Mouse (Mus musculus) forebrain, embryonic 15.5 days (tissue): ENCODE results near the gene Gm11444. TPM values are rescaled to one million over a fixed set of nuclear protein-coding genes. Genes with fewer than 3 reads are reported as not detected.

ENCODE experiments used
- ATAC-seq: fragments of 200-750 bp; cut with Nextera tagmentation; replicated peaks from 2 replicates; pipeline ENCODE4 v1.8.0; 2017; ENCODE audit warnings: mild to moderate bottlenecking, moderate TSS enrichment, moderate library complexity
- H3K27ac ChIP-seq: fragments of 300-500 bp; sonication (generic); replicated peaks from 2 replicates; pipeline ENCODE4 v1.5.1; 2015; ENCODE audit warnings: mild to moderate bottlenecking, inconsistent platforms
- H3K27me3 ChIP-seq: fragments of 300-500 bp; sonication (generic); 2 replicates; pipeline ENCODE4 v1.6.1; 2015; ENCODE audit warnings: inconsistent platforms
- H3K36me3 ChIP-seq: fragments of 300-500 bp; sonication (generic); 2 replicates; pipeline ENCODE4 v1.6.1; 2015; ENCODE audit warnings: mild to moderate bottlenecking, inconsistent platforms
- H3K4me1 ChIP-seq: fragments of 300-500 bp; sonication (generic); 2 replicates; pipeline ENCODE4 v1.6.1; 2015; ENCODE audit warnings: inconsistent platforms
- H3K4me2 ChIP-seq: fragments of 300-500 bp; sonication (generic); replicated peaks from 2 replicates; pipeline ENCODE4 v1.6.1; 2015; ENCODE audit warnings: mild to moderate bottlenecking, inconsistent platforms
- H3K4me3 ChIP-seq: fragments of 300-500 bp; sonication (generic); 2 replicates; pipeline ENCODE4 v1.5.1; 2015; ENCODE audit warnings: mild to moderate bottlenecking, inconsistent platforms
- H3K9ac ChIP-seq: fragments of 300-500 bp; sonication (generic); replicated peaks from 2 replicates; pipeline ENCODE4 v1.6.1; 2015; ENCODE audit warnings: mild to moderate bottlenecking, inconsistent platforms
- H3K9me3 ChIP-seq: fragments of 300-500 bp; sonication (generic); 2 replicates; pipeline ENCODE4 v1.6.1; 2016; ENCODE audit warnings: inconsistent platforms
- WGBS: fragments of 180-500 bp; shearing (Covaris S2); methylation state at CpG from one replicate; pipeline ENCODE4 v1.1.7; 2015; ENCODE audit warnings: mixed read lengths; 5-methylcytosine and 5-hydroxymethylcytosine counted together
- polyA plus RNA-seq: library from polyadenylated mRNA; unstranded; fragments of >200 nt; fragmentation: Nextera tagmentation; extraction: Ambion mirVana; gene quantifications from 2 replicates; pipeline ENCODE4 v1.2.1, GENCODE M21; 2015

Gene Gm11444
- not detected in 2 replicates for polyA plus RNA-seq

DNA sequence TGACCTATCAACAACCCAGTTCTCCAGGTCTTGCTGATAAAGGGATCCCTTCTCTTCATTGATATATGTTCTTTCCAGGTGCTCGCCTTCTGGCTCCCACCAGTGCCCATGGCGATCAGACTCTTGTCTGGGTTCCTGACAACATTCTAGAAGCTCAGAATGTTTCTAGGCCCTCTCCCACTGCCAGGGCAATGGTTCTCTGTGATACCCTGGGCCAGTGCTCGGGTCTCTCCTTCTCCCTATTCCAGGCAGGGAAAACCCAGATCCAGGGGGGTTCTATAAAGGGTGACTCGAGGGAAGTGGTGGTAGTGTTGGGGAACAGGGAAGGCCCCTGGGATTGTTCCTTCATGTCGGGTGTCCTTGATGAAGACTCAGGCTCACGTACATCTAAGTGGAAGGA, at the start of gene Gm11444:
Gene Gm11444, minus strand, starts transcription at position 101 of the 400 bp plus-strand sequence.
- Histone ChIP-seq H3K27me3 (peaks cover 19% of the 10 kb centered on the region), H3K27ac (no peak within 1 kb of the TSS), H3K9ac (no peak within 1 kb of the TSS; the same call in 1 of the 2 replicates), H3K4me1 (0 out of 2 replicates have a peak, but pooled peaks cover 2% of the 10 kb centered on the region), H3K36me3 (no peaks in the 10 kb centered on the region), H3K4me2 (no peak within 1 kb of the TSS; the same call in 1 of the 2 replicates), H3K4me3 (no peak within 1 kb of the TSS), H3K9me3 (no peaks in the 10 kb centered on the region)
- no peak for ATAC-seq
- WGBS, result 85% methylated on average over 6 of the region's 6 CpGs

DNA sequence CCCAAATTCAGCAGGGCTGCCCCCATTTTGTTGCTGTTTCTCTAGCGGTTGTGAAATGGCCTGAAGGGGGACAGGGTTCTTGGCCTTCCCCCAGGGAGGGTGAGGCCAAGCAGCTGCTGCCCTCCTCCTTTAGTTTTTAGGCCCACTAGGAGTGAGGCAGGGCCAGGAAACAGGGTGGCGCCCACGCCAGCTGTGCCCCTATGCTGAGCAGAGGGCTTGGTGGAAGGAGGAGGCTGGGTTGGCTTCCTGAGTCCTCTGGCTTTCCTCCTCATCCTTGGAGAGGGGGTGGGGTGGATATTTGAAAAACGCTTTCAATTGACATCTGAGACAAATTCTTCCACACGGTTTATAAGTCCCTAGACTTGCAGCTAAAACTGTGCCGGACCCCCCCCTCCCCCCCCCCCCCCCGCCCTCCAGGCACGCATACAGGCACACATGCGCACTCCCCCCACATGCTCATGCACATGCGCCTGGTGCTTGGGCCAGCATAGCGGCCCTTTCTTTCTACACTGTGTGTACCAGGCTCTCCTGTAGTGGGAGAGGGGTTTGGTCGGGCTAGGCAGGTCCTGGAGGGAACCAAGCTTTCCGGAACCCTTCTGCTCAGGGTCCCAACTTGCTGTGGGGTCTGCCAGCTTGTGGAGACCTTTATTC, 46.3 kb upstream of the Gm11444 start:
- WGBS, result 31% methylated on average over 13 of the region's 13 CpGs
- ATAC-seq, result no peak

DNA sequence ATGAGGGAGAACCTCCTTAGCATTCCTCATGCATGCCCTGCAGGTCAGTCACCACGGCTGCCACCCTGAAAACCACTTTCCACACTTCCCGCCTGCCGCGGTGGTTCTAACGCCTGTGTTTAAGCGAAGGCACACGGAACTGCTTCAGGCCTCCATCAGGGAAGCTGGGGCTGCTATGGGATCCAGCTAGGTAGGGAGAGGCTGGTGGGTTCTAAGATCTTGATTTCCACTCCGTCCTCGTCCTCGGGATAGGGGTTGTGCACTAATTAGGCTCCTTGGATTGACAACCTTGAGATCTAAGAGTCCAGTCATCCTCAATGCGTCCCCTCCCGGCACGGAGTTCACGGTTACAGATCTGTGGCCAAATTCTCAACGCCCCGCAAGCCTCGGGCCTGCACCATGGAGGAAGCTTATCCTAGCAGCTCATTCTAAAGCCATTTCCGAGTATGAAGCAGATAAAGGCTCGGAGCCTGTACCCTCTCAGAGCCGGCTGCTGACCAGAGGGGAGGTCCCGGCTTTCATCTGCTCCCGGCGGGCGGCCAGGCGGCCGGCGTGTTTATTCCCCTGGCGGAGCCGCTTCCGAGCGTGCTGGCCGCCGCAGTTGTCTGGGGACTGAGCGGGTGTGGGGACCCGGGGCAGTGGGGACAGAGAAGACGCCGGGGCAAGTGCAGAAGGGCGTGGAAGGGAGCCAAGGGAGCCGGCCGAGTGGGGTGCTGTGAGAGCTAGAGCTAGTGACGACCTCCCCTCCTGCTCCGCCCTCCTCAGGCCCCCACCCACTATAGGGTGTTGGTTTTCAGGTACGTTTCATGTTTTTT, 44.8 kb upstream of the Gm11444 start:
- under 1% methylated on average over 43 of the region's 43 CpGs for WGBS
- Histone ChIP-seq H3K9me3 (no peaks in the 10 kb centered on the region), H3K27me3 (peaks cover 96% of the 10 kb centered on the region), H3K4me3 (peak overlapping the region; percentile 3; the same call in 1 of the 2 replicates), H3K27ac (no peak overlapping the region), H3K9ac (no peak overlapping the region), H3K4me2 (peak overlapping the region; percentile 33), H3K36me3 (no peaks in the 10 kb centered on the region), H3K4me1 (peaks cover 11% of the 10 kb centered on the region)
- no peak for ATAC-seq

More for the DNA sequence above, 46.3 kb upstream of the Gm11444 start:
- H3K36me3 ChIP-seq, result no peaks in the 10 kb centered on the region
- H3K27ac ChIP-seq, result no peak overlapping the region
- H3K9me3 ChIP-seq, result no peaks in the 10 kb centered on the region
- no peak overlapping the region for H3K4me3 ChIP-seq
- H3K4me2 ChIP-seq, result no peak overlapping the region
- H3K4me1 ChIP-seq, result peaks cover 9% of the 10 kb centered on the region
- peaks cover 96% of the 10 kb centered on the region for H3K27me3 ChIP-seq
- H3K9ac ChIP-seq, result no peak overlapping the region

DNA sequence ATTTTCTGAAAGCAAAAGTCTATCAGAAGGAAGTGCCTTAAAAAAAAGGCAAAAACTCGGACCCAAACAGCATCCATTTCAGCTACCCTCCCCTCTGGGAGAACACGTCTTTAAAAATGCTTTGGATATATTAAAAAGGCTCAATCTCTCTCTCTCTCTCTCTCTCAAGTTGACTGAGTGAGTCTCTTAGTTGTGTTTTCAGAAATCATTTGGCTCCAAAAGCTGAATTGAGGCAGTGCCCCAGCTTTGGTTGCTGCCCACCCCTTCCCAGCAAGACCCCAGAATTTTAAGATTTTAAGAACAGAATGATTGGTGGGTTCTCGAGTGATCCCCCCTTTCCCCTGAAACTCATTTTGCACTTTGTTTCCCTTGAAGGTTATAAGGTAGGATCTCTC, 44.0 kb upstream of the Gm11444 start:
- H3K9ac ChIP-seq, result no peak overlapping the region
- H3K27ac ChIP-seq, result no peak overlapping the region
- no peaks in the 10 kb centered on the region for H3K9me3 ChIP-seq
- no peak overlapping the region for H3K4me2 ChIP-seq
- H3K27me3 ChIP-seq, result peaks cover 99% of the 10 kb centered on the region
- H3K4me3 ChIP-seq, result no peak overlapping the region
- ATAC-seq, result no peak
- peaks cover 13% of the 10 kb centered on the region for H3K4me1 ChIP-seq
- 7% methylated on average over 3 of the region's 3 CpGs for WGBS
- no peaks in the 10 kb centered on the region for H3K36me3 ChIP-seq

DNA sequence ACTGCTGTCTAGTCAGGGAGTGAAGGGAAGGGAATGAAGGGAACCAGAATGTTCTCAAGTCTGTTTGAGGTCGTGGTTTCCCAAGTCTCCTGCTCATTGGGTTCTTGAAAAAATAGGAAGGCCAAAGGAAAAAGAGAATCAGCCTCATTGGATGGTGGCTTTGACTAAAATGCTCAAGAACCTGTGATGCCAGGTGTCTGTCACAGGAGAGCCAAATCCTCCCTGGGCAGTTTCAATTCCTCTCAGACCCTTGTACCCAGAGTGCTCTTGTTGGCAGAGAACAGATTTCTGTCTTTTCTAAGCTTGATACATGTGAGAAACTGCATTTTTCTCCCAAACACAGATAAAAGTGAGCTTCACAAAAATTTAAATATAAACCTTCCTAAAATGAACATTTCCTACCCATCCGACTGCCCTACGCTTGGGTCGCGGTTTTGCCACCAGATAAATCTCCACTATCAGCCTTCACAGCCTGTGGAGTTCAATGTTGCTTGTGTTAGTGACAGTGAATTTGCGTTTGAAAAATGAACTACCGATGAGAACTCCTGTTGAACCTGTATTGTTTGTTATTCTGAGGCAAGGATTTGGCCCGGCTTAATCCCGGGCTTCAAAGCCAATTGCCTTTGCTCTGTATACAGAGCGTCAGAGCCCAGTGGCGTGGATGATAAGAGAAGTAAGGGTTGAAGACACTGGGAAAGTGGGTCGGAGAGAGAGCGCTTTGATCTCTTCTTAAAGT, 43.4 kb upstream of the Gm11444 start:
- Histone ChIP-seq H3K27me3 (peaks cover 99% of the 10 kb centered on the region), H3K36me3 (no peaks in the 10 kb centered on the region), H3K9me3 (no peaks in the 10 kb centered on the region), H3K9ac (no peak overlapping the region), H3K4me1 (peaks cover 13% of the 10 kb centered on the region), H3K27ac (no peak overlapping the region), H3K4me3 (no peak overlapping the region), H3K4me2 (no peak overlapping the region)
- WGBS, result 3% methylated on average over 13 of the region's 13 CpGs
- ATAC-seq, result no peak

DNA sequence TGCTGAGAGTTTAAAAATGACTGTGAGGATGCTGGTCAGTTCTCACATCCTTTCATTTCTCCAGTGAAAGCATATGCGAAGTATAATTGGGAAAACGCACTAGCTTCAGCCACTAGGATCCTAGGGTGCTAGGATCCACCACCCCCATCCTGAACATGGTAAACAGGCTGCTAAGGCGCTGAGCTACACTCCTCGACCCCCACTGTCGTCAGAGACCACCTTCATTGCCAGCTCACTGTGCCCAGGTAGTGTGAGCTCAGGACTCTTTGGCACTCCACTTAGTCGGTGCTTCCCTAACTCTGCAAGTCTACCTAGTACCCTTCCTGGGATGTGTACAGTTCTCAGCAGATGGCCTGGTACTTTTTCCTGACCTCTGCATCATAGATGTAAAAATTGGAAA, 42.6 kb upstream of the Gm11444 start:
- ATAC-seq, result no peak
- WGBS, result 2% methylated on average over 6 of the region's 6 CpGs
- no peak overlapping the region for H3K27ac ChIP-seq

DNA sequence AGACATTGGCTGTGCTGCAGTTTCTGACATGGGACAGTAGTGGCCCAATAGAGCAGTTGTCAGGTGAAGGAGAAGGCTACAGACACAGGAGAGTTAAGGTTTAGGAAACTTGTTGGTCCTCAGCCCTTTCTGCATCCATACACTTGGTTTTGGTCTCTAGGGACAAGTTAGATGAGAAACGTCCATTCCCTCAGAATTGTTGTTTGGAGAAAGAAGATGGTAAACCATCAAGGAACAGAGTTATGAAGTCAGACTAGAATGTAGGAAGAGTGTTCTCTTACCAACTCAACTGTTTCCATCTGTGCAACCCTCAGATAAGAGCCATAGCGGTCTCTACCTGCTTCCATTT, 41.5 kb upstream of the Gm11444 start:
- Histone ChIP-seq H3K4me1 (peaks cover 18% of the 10 kb centered on the region), H3K4me2 (no peak overlapping the region), H3K27ac (no peak overlapping the region), H3K36me3 (no peaks in the 10 kb centered on the region), H3K9ac (no peak overlapping the region), H3K27me3 (peaks cover 88% of the 10 kb centered on the region), H3K9me3 (no peaks in the 10 kb centered on the region), H3K4me3 (no peak overlapping the region)
- 2% methylated on average over 2 of the region's 2 CpGs for WGBS
- ATAC-seq, result no peak

More for the DNA sequence above, 42.6 kb upstream of the Gm11444 start:
- peaks cover 99% of the 10 kb centered on the region for H3K27me3 ChIP-seq
- no peaks in the 10 kb centered on the region for H3K9me3 ChIP-seq
- peaks cover 18% of the 10 kb centered on the region for H3K4me1 ChIP-seq
- H3K4me3 ChIP-seq, result no peak overlapping the region
- no peak overlapping the region for H3K9ac ChIP-seq
- H3K4me2 ChIP-seq, result no peak overlapping the region
- H3K36me3 ChIP-seq, result no peaks in the 10 kb centered on the region

DNA sequence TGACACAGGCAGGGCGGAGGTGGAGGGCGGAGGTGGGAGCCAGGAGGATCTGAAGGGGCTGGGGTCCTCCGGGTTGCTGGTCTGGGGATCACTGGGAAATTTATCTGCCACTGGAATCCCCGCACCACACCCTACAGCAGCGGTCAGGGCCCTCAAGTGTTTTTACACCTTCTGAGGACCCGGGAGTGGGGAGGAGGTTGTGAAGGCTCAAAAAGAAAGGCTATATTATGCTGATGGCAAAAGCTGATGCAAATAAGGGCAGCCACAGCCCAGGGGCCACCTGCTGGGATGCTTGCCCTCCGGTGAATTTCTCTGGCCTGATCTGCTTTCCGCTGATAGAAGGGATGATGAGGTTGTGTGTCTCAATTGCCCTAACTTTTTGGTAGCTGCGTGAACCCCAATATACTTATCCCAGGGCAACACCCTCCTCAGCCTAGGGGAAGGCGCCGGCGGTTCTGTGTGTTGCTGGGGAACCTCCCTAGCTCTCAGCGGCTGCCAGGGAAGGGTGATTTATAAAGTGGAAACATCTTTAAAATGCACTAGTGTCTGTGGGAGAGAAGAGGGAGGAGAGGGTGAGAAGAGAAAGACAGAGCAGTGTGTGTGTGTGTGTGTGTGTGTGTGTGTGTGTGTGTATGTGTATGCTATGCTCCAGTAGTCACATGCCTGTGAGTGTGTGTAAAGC, 41.0 kb upstream of the Gm11444 start:
- Histone ChIP-seq H3K36me3 (no peaks in the 10 kb centered on the region), H3K4me2 (no peak overlapping the region), H3K4me1 (peaks cover 22% of the 10 kb centered on the region), H3K9me3 (no peaks in the 10 kb centered on the region), H3K27me3 (peaks cover 88% of the 10 kb centered on the region), H3K27ac (no peak overlapping the region), H3K9ac (no peak overlapping the region), H3K4me3 (no peak overlapping the region)
- ATAC-seq, result no peak
- 2% methylated on average over 13 of the region's 13 CpGs for WGBS

DNA sequence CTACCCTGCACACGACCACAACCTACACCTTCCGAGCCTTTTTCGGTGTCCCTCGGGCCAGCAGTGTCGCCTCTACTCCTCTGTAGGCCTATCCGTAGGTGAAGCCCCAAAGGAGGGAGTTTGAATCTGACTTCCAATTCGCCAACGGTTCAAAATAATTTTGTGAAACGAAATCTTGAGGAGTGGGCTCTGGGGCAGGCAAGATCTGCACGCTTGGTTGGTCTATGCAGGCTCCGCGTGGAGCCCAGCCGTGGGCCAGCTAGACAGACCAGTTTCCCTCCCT, 40.4 kb upstream of the Gm11444 start:
- Histone ChIP-seq H3K9ac (no peak overlapping the region), H3K9me3 (no peaks in the 10 kb centered on the region), H3K4me2 (no peak overlapping the region), H3K27me3 (peaks cover 88% of the 10 kb centered on the region), H3K27ac (no peak overlapping the region), H3K36me3 (no peaks in the 10 kb centered on the region), H3K4me1 (peaks cover 22% of the 10 kb centered on the region), H3K4me3 (no peak overlapping the region)
- ATAC-seq, result no peak
- under 1% methylated on average over 13 of the region's 13 CpGs for WGBS

DNA sequence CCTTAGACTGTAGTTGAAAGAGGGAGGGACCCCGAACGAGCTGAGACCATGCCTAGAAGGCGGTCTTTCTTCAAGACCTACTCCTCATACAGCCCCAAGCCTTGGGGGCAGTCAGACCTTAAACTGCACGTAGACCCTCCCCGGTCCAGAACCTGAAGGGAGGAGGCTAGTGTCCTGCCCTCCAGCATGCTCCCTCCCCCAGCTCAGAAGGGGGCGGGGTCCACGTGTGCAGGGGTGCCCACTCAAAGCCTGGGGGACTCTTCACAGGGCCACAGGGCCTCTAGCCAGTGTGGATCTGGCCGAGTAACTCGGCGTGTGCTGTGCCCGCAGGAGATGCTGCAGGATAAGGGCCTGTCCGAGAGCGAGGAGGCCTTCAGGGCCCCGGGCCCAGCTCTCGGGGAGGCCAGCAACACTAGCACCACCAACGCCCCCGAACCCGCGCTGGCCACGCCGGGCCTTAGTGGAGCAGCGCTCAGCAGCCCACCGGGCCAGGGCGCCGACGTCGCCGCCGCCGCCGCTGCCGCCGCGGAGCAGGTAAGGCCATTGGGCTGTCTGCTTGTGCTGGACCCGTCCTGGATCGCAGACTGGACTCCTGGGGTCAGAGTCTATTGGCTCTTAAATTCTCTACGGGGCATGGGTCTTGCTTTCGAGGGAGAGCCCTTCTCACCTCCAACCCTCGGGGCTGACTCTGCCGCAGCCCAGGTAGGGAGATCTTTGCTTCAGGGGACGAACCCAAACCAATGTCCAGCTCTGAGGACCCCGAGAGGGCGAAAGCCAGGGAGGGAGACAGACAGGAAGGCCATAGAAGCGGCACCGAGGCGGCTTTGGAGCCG, 39.8 kb upstream of the Gm11444 start:
- H3K27me3 ChIP-seq, result peaks cover 89% of the 10 kb centered on the region
- WGBS, result 3% methylated on average over 47 of the region's 47 CpGs
- H3K27ac ChIP-seq, result no peak overlapping the region
- H3K4me2 ChIP-seq, result no peak overlapping the region
- no peak overlapping the region for H3K4me3 ChIP-seq
- no peaks in the 10 kb centered on the region for H3K9me3 ChIP-seq
- H3K4me1 ChIP-seq, result peaks cover 17% of the 10 kb centered on the region
- no peak for ATAC-seq
- H3K36me3 ChIP-seq, result no peaks in the 10 kb centered on the region
- H3K9ac ChIP-seq, result no peak overlapping the region

DNA sequence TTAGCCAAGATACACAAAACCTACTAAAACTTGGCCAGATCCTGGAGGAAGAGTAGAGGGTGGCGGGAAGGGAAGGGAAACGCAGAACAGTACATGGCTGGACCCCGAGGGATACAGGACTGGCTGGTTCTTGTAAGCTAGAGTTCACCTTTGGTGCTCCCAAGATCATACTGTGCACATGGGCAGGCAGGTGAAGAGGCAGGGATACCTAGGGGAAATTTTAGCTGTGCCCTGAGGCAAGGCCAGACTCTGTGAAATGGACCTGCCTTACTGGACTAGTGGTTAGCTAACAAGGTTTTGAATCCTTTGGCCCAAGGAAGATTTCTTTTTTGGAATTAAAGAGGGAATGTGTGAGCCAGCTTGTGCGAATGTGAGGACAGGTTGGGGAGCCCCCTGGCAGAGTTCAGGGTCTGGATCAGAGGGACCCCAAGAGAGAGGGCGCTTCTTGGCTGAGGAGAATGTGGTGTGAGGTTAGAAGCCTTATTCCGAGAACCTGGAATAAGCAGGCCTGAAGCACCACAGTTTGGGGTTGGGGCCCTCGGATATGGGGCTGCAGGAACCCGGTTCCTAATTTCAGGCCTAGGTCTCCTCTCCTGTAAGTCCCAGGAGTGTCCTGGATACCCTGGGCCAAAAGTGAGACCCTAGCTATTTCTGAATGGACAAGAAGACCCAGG, 39.1 kb upstream of the Gm11444 start:
- Histone ChIP-seq H3K4me1 (peaks cover 13% of the 10 kb centered on the region; the same call in 1 of the 2 replicates), H3K4me2 (no peak overlapping the region), H3K4me3 (no peak overlapping the region), H3K36me3 (no peaks in the 10 kb centered on the region), H3K27me3 (peaks cover 90% of the 10 kb centered on the region), H3K27ac (no peak overlapping the region), H3K9ac (no peak overlapping the region), H3K9me3 (no peaks in the 10 kb centered on the region)
- ATAC-seq, result no peak
- 21% methylated on average over 8 of the region's 8 CpGs for WGBS
